Mouse (Mus musculus): ENCODE measurements at regions not wholly inside any gene's neighbourhood (a gene's known extent, or its start where the extent isn't known, plus 50 kb on each side); places are given as distances from the start of the nearest gene placed in this dataset.

GRCm38 (mm10) chr11:22675754-22676153, 163.9 kb downstream of the Tmem17 start:
- ATAC-seq (ENCODE audit: insufficient number of reproducible peaks, low FRiP score, low TSS enrichment), result no peak

DNA sequence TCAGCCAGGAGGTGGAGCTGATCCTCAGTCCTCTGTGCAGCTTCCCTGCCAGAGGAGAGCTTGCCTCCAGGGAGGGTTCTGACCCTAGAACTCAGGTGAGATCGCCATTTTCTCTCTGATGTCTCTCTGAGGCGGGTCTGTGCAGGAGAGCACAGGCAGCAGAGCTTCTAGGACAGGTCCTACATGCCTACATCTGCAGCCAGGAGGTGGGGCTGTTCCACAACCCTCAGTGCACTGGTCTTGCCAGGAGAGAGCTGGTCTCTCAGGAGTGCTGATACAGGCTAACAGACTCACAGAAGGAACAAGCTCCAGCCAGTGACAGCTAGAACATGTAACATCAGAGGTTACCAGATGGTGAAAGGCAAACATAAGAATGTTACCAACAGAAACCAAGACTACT, 165.4 kb downstream of the Tmem17 start:
- ATAC-seq (ENCODE audit: insufficient number of reproducible peaks, low FRiP score, low TSS enrichment), result no peak

- ATAC-seq (ENCODE audit: insufficient number of reproducible peaks, low FRiP score, low TSS enrichment), result no peak
These were observed 172.7 kb downstream of the Tmem17 start for GRCm38 (mm10) chr11:22684576-22684975.

DNA sequence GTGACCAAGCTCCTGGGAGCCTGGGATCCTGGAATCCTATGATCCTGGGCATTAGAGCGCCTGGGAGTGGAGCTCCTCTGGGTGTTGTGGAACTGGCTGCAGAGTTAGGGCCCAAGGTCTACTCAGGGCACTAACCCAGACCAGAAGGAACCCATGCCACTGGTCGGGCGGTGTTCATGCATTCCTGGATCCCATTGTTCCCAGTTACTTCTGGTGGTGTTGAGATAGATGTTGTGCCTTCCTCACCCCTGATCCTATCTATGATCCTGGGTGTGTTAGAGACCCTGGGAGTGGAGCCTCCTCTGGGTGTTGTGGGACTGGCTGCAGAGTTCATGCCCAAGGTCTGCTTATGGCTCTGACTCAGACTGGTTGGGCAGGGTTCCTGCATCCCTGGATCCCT, 169.9 kb downstream of the B3gnt2 start:
- ATAC-seq (ENCODE audit: insufficient number of reproducible peaks, low FRiP score, low TSS enrichment), result no peak

GRCm38 (mm10) chr11:22692281-22692857, 168.4 kb downstream of the B3gnt2 start:
- no peak for ATAC-seq (ENCODE audit: insufficient number of reproducible peaks, low FRiP score, low TSS enrichment)

DNA sequence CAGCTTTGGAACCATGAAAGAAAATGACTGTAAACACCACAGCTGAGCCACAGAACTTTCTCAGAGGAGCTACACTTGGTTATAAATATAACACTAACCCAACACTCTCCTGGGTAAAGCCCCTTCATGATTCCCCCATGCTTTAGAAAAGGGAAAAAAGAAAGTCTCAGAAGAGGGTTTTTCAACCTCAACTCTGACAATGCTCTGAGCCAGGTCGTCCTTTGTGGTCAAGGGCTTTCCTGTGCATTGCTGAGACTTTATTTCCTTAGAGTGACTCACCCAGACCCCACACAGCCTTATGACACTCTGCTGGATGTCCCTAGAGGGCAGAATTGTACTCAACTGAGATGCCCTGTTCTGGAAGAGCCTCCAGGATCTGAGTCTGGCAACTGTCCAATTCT, 167.8 kb downstream of the B3gnt2 start:
- ATAC-seq (ENCODE audit: insufficient number of reproducible peaks, low FRiP score, low TSS enrichment), result no peak

- ATAC-seq (ENCODE audit: insufficient number of reproducible peaks, low FRiP score, low TSS enrichment), result no peak
These were observed 167.4 kb downstream of the B3gnt2 start for GRCm38 (mm10) chr11:22693376-22693775.

DNA sequence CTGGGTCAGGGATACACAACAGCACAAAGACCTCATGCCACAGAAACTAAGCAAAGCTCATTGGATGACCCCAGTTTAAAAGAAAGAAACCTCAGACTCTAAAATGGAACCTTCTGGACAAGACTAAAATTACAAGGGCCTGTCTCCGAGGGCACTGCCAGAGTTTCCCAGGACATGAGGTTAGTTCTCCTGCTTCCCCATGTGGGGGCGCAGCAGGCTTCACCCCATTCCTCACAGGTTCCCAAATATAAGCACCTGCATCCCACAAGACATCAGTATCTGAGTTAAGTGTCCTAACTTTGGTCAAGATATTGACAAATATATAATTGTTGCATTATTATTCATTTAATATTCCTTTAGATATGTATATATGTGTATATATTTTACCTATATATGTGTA, 166.8 kb downstream of the B3gnt2 start:
- no peak for ATAC-seq (ENCODE audit: insufficient number of reproducible peaks, low FRiP score, low TSS enrichment)

GRCm38 (mm10) chr11:22694829-22695228, 165.9 kb downstream of the B3gnt2 start:
- no peak for ATAC-seq (ENCODE audit: insufficient number of reproducible peaks, low FRiP score, low TSS enrichment)

- no peak for ATAC-seq (ENCODE audit: insufficient number of reproducible peaks, low FRiP score, low TSS enrichment)
These were observed 165.5 kb downstream of the B3gnt2 start for GRCm38 (mm10) chr11:22695237-22695636.

DNA sequence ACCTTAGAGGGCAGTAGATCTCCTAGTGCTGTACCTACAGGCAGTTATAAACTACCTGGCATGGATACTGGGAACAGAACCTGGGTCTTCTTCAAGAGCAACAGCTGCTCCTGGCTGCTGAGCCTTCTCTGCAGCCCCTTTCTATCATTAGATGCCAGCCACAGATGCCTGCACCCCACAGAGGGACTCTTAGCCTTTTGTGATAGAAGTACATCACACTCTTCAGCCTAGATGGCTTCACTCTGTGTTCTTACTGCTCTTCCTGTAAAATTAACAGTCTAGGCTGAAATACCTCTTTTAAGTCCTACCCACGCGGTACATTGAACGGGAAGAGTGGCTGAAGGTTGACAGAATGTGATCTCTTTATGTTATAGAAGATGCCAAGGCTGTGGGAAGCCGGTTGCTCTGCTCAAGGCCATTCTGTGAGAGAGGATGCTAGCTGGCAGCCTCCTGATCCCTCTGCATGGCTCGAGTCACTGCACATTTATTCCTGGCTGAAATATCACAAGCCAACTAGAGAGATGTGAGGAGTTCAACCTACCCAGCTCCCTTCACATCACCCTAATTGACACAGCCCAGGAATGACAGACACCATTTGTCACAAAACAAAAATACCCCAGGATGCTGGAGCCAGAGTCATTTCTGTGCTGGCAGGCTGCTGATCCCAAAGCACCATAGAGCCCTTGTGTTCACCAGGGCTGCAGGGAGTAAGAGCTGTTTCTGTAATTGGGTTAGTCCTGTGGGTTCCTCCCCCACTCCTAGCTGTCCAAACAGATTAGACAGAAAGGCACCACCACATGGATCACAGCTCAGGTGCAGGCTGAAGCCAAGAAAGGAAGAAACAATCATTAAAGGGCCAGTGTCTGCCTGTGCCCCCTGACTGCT, 162.5 kb downstream of the B3gnt2 start:
- peak; percentile 97 for ATAC-seq (ENCODE audit: insufficient number of reproducible peaks, low FRiP score, low TSS enrichment)

- no peak for ATAC-seq (ENCODE audit: insufficient number of reproducible peaks, low FRiP score, low TSS enrichment)
These were observed 154.7 kb downstream of the B3gnt2 start for GRCm38 (mm10) chr11:22706082-22706481.

Data from cerebellum, adult (tissue).